Mouse (Mus musculus): ENCODE results near the gene Eef2k. TPM values are rescaled to one million over a fixed set of nuclear protein-coding genes. Genes with fewer than 3 reads are reported as not detected.

Gene Eef2k
- polyA plus RNA-seq, 1 experiment from 2014 or later, result 39.4 TPM

GRCm38 (mm10) chr7:120830431-120831381 lies 11.9 kb upstream of the Eef2k start:
- no peak for ATAC-seq (ENCODE audit: insufficient number of reproducible peaks, insufficient read depth, low FRiP score, low TSS enrichment)
- WGBS, result 1% methylated on average over 46 of the region's 46 CpGs
- peaks cover 8% of the 10 kb centered on the region; the same call in 1 of the 2 replicates for H3K4me1 ChIP-seq
- H3K27ac ChIP-seq, result 0 out of 2 replicates have a peak overlapping the region, but pooled peaks have one; percentile 24
- H3K4me3 ChIP-seq, result peak overlapping the region; percentile 58
- H3K9ac ChIP-seq, result peak overlapping the region; percentile 59
- peaks cover 14% of the 10 kb centered on the region; the same call in 1 of the 2 replicates for H3K27me3 ChIP-seq
- H3K4me2 ChIP-seq (replicated peaks), result peak overlapping the region; percentile 90
- H3K36me3 ChIP-seq, result no peaks in the 10 kb centered on the region
- no peaks in the 10 kb centered on the region for H3K9me3 ChIP-seq

DNA sequence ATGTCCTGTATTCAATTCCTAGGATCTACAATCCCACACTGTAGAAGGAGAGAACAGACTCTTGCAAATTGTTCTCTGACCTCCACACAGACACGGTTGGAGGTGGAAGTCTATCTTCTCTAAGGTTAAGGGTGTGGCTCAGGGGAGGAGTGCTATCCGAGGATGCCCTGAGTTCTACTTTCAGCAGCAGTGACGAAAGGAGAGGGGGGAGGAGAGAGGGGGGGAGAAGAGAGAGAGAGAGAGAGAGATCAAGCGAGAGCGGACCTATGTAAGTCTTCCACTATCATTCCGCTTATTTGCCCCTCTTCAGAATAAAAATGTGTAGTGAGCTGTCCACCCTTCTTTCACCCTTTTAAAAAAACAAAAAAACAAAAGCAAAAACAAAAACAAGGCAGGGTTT lies 8.2 kb upstream of the Eef2k start:
- no peak for ATAC-seq (ENCODE audit: insufficient number of reproducible peaks, insufficient read depth, low FRiP score, low TSS enrichment)
- Histone ChIP-seq H3K9ac (peak overlapping the region; percentile 19; the same call in 1 of the 2 replicates), H3K36me3 (no peaks in the 10 kb centered on the region), H3K4me3 (peak overlapping the region; percentile 55), H3K4me1 (peaks cover 13% of the 10 kb centered on the region; the same call in 1 of the 2 replicates), H3K4me2 (replicated peaks) (peak overlapping the region; percentile 52), H3K27ac (no peak overlapping the region), H3K9me3 (no peaks in the 10 kb centered on the region), H3K27me3 (peaks cover 11% of the 10 kb centered on the region; the same call in 1 of the 2 replicates)
- 54% methylated on average over 6 of the region's 6 CpGs for WGBS

DNA sequence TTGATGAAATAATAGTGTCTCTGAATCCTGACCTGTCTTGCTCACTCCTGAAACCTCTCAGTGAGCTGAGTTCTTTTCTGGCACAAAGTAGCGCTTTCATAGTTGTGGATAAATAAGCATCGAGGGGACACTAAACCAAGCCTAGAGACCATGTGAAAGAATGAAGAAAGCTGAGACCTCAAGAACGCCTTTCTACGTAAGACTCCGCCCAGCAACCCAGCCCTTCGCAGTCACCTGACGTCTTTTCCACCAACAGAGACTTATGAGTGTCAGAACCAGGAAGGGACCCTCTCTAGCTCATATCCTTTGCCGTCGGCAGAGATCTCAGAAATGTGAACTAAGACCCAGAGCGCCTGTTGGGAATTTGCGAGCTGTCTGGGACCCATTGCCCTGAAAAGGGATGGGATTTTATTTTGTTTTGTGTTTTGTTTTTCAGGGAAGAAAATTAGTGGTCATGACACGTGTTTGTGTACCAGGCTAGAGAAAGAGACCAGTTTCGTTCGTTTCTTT lies 7.7 kb upstream of the Eef2k start:
- Histone ChIP-seq H3K4me2 (replicated peaks) (peak overlapping the region; percentile 52), H3K9me3 (no peaks in the 10 kb centered on the region), H3K4me3 (peak overlapping the region; percentile 55), H3K27ac (no peak overlapping the region), H3K36me3 (no peaks in the 10 kb centered on the region), H3K27me3 (peaks cover 7% of the 10 kb centered on the region; the same call in 1 of the 2 replicates), H3K4me1 (peaks cover 13% of the 10 kb centered on the region; the same call in 1 of the 2 replicates), H3K9ac (peak overlapping the region; percentile 19; the same call in 1 of the 2 replicates)
- WGBS, result 13% methylated on average over 14 of the region's 14 CpGs
- ATAC-seq (ENCODE audit: insufficient number of reproducible peaks, insufficient read depth, low FRiP score, low TSS enrichment), result peak; percentile 81

GRCm38 (mm10) chr7:120835449-120836359 lies 6.9 kb upstream of the Eef2k start:
- Histone ChIP-seq H3K4me3 (peak overlapping the region; percentile 55), H3K9ac (peak overlapping the region; percentile 35; the same call in 1 of the 2 replicates), H3K27ac (0 out of 2 replicates have a peak overlapping the region, but pooled peaks have one; percentile 36), H3K36me3 (no peaks in the 10 kb centered on the region), H3K27me3 (0 out of 2 replicates have a peak, but pooled peaks cover 4% of the 10 kb centered on the region), H3K4me1 (0 out of 2 replicates have a peak, but pooled peaks cover 7% of the 10 kb centered on the region), H3K4me2 (replicated peaks) (peak overlapping the region; percentile 52), H3K9me3 (no peaks in the 10 kb centered on the region)
- peak; percentile 76 for ATAC-seq (ENCODE audit: insufficient number of reproducible peaks, insufficient read depth, low FRiP score, low TSS enrichment)
- under 1% methylated on average over 41 of the region's 41 CpGs for WGBS

GRCm38 (mm10) chr7:120836361-120836760 lies 6.3 kb upstream of the Eef2k start:
- Histone ChIP-seq H3K4me3 (peak overlapping the region; percentile 55), H3K27me3 (0 out of 2 replicates have a peak, but pooled peaks cover 3% of the 10 kb centered on the region), H3K9me3 (no peaks in the 10 kb centered on the region), H3K4me2 (replicated peaks) (peak overlapping the region; percentile 52), H3K9ac (no peak overlapping the region), H3K27ac (no peak overlapping the region), H3K4me1 (0 out of 2 replicates have a peak, but pooled peaks cover 6% of the 10 kb centered on the region), H3K36me3 (no peaks in the 10 kb centered on the region)
- 5% methylated on average over 12 of the region's 12 CpGs for WGBS
- ATAC-seq (ENCODE audit: insufficient number of reproducible peaks, insufficient read depth, low FRiP score, low TSS enrichment), result no peak

DNA sequence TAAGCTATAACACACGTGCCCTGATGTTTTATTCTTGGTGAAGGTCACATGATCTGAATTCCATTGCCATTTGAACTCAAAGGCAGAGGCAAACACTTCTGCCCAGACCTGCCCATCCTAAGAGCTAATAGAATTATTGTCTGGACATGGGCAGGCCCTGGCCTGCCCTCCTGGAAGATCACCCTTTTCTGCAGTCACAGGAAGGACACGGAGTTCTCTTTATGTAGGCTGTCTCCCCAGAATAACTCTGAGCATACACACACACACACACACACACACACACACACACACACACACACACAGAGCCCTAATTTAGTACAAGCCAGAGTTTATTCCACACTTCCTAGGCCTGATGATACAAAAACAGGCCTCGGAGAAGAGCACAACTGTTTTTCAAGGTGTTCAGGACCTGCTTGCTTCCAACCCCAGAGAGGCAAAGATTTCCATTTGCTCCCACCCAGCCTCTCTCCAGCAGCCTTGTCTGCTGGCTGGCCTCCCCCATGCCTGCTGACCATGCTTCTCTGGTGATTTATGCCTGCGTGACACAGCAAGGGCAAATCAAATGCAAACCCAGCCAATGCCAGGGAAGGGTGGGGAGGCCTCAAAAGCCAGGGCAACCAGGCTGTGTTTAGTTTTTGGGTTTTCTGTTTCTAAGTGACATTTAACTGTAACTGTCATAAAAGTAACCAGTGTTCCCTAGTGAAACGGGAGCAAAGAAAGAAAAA lies 4.0 kb upstream of the Eef2k start:
- Histone ChIP-seq H3K4me3 (no peak overlapping the region), H3K27ac (no peak overlapping the region), H3K9me3 (no peaks in the 10 kb centered on the region), H3K36me3 (no peaks in the 10 kb centered on the region), H3K27me3 (no peaks in the 10 kb centered on the region), H3K4me2 (replicated peaks) (no peak overlapping the region), H3K4me1 (0 out of 2 replicates have a peak, but pooled peaks cover 6% of the 10 kb centered on the region), H3K9ac (no peak overlapping the region)
- no peak for ATAC-seq (ENCODE audit: insufficient number of reproducible peaks, insufficient read depth, low FRiP score, low TSS enrichment)
- 73% methylated on average over 5 of the region's 5 CpGs for WGBS

DNA sequence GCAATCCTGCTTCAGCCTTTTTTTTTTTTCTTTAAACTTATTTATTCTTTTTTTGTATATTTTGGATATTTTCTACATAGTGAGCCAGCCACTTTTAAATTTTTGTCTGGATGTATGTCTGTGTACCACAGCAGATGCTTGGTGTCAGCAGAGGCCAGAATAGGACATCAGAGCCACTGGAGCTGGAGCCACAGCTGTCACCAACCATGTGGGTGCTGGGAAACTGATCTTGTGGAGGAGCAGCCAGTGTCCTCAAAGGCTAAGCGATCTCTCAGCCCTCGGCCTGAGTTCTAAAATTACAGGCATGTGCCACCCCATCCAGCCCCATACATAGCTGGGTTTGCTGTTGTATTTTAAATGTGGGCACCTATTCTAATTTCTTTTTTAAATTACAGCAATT lies 2.8 kb upstream of the Eef2k start:
- Histone ChIP-seq H3K4me3 (no peak overlapping the region), H3K36me3 (no peaks in the 10 kb centered on the region), H3K9ac (no peak overlapping the region), H3K27me3 (no peaks in the 10 kb centered on the region), H3K4me1 (peaks cover 15% of the 10 kb centered on the region), H3K27ac (no peak overlapping the region), H3K9me3 (no peaks in the 10 kb centered on the region), H3K4me2 (replicated peaks) (no peak overlapping the region)
- 61% methylated on average over 2 of the region's 2 CpGs for WGBS
- no peak for ATAC-seq (ENCODE audit: insufficient number of reproducible peaks, insufficient read depth, low FRiP score, low TSS enrichment)

- under 1% methylated on average over 40 of the region's 40 CpGs for WGBS
- Histone ChIP-seq H3K9me3 (no peaks in the 10 kb centered on the region), H3K27me3 (no peaks in the 10 kb centered on the region)
Observed at GRCm38 (mm10) chr7:120843037-120843621, 498 bp downstream of the Eef2k start.

GRCm38 (mm10) chr7:120843852-120844435 lies 1.3 kb downstream of the Eef2k start:
- ATAC-seq (ENCODE audit: insufficient number of reproducible peaks, insufficient read depth, low FRiP score, low TSS enrichment), result no peak
- peak overlapping the region; percentile 76 for H3K4me2 ChIP-seq (replicated peaks)
- WGBS, result under 1% methylated on average over 16 of the region's 16 CpGs
- no peaks in the 10 kb centered on the region for H3K9me3 ChIP-seq
- peak overlapping the region; percentile 80 for H3K4me3 ChIP-seq
- H3K9ac ChIP-seq, result peak overlapping the region; percentile 85
- H3K36me3 ChIP-seq, result 0 out of 2 replicates have a peak, but pooled peaks cover 3% of the 10 kb centered on the region
- peaks cover 13% of the 10 kb centered on the region for H3K4me1 ChIP-seq
- no peaks in the 10 kb centered on the region for H3K27me3 ChIP-seq
- H3K27ac ChIP-seq, result peak overlapping the region; percentile 94; the same call in 1 of the 2 replicates

More at GRCm38 (mm10) chr7:120843037-120843621, 498 bp downstream of the Eef2k start:
- Histone ChIP-seq H3K36me3 (0 out of 2 replicates have a peak, but pooled peaks cover 3% of the 10 kb centered on the region), H3K27ac (peak overlapping the region; percentile 94), H3K4me2 (replicated peaks) (peak overlapping the region; percentile 76), H3K4me1 (peaks cover 13% of the 10 kb centered on the region), H3K9ac (peak overlapping the region; percentile 85), H3K4me3 (peak overlapping the region; percentile 80)
- ATAC-seq (ENCODE audit: insufficient number of reproducible peaks, insufficient read depth, low FRiP score, low TSS enrichment), result peak; percentile 62

DNA sequence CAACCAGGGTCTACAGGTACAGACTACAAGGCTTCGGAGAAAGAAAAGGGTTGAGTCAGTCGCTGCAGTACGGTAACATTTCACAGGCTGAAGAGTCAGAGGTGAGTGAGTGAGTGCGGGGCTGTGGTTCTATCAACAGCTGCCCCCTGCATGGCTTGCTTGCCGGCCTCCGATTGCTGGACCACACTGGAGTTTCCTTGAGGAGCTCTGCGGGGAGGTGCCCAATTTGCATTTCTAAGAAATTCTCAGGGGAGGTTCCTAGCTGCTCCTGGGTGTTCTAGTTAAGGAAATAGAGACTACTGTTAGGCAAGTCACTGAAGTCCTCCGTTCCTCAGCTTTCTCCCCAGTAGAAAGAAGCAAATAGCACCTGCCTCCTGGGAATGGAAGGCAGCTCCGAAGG lies 2.1 kb downstream of the Eef2k start:
- 13% methylated on average over 9 of the region's 9 CpGs for WGBS
- H3K27ac ChIP-seq, result no peak overlapping the region

More for the DNA sequence above, 2.1 kb downstream of the Eef2k start:
- H3K36me3 ChIP-seq, result 0 out of 2 replicates have a peak, but pooled peaks cover 3% of the 10 kb centered on the region
- ATAC-seq (ENCODE audit: insufficient number of reproducible peaks, insufficient read depth, low FRiP score, low TSS enrichment), result no peak
- H3K9me3 ChIP-seq, result no peaks in the 10 kb centered on the region
- H3K27me3 ChIP-seq, result no peaks in the 10 kb centered on the region
- H3K4me1 ChIP-seq, result peaks cover 15% of the 10 kb centered on the region
- peak overlapping the region; percentile 85 for H3K9ac ChIP-seq
- peak overlapping the region; percentile 80 for H3K4me3 ChIP-seq
- H3K4me2 ChIP-seq (replicated peaks), result peak overlapping the region; percentile 76

All from embryonic facial prominence, embryonic 12.5 days (tissue).